Mouse (Mus musculus) right cerebral cortex, adult 2 months (tissue): ENCODE data around the gene Cyp2a22.
"Not testable (repeated sequence)": the region's sequence is repeated elsewhere in the genome, so short reads cannot be mapped to it uniquely, and the experiment has no call there.

Source experiments
- DNase-seq, 2 experiments: peaks; one replicate each; pipeline ENCODE4 v3.0.0; 2021 to 2022; ENCODE audit warnings: low spot score in 2 of 2

The Cyp2a22 gene

DNA sequence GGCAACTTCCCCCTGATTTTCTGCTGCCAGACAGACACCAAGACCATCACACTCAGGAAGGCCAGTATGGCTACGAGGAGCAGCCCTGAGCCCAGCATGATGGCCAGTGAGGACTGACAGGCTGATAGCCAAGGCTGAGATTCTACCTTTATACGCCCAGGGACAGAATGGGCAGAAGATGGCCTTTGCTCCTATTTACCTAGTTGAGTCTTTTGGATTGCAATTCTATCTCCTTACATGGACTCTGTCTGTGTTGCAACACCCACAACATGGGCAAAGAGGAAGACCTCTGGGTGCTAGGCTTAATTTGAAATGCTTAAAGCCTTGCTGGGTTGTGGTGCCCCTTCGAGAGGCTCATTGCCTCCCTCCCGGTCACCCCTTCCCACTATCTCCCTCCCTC is at the start of gene Cyp2a22:
Gene Cyp2a22, minus strand, starts transcription at position 123 of the 400 bp plus-strand sequence.
- DNase-seq, result no peak

DNA sequence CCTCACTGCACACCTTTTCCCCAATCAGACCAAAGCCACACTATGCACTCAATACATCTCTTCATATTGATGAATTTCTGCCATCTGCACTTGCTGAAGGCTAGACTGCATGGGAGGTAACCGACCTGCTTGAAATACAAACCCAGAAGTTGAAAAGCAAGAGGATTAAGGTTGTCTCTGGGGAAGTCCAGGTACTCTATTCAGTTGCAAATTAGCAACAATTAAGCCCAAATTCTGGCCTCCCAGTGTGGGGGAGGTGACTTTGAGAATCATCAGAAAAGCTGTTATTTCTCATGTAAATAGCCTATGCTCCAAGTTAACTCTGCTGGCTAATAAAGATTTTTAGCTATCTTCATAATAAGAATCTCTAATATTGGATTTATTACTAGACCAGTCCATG is 44.0 kb upstream of the Cyp2a22 start:
- DNase-seq, result not testable (repeated sequence)

DNA sequence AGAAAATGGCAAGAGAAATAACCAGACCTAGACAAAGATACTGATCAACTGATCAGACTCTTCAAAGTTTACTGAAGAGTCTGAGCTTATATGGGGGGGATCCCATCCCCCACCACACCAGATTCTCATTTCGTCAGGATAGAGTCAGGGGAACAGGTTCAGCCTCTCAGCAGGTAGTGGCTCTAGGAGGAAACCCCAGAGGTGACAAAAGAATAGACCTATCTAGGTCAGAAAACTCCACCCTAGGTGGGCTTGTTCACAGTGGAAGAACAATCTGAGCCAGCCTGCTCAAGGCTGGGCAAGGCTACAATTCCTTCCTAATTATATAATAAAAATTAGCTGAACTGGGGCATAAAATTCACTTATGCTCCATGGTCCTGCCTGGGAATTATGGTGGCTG is 43.4 kb upstream of the Cyp2a22 start:
- DNase-seq, result no peak

DNA sequence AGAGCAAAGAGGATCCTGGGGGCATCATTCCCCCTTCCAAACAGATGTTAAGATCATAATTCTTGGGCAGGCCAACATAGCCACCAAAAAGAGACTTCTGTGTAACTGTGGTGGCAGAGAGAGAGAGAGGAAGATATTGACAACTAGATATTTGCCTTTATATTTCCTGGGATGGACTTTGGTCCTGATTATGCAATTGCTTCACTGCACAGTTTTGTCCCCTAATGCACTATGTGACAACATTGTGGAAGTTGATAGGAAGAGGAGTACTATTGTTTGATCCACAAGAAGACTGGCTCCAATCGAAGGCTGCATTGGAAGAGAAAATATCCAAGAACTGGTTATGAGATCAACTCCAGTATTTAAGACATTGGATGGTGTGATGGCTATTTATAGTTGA is 42.8 kb upstream of the Cyp2a22 start:
- not testable (repeated sequence) for DNase-seq

DNA sequence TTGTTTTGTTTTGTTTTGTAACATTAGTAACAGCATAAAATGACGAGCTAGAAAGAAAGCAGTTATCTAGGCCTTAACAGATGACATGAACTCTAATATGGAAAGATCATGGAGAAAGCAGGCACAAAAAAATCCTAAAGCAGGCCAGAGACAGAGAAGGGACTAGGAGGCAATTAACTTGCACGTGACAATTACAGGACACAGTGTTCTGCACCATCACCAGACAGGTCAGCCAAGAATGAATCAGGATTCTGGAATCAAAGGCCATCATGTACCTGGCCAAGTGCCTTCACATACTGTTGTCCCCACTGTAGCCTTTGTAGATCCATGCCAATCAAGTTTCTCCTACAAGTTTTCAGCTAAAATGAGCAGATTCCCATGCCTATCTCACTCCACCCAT is 42.3 kb upstream of the Cyp2a22 start:
- DNase-seq, result not testable (repeated sequence)

DNA sequence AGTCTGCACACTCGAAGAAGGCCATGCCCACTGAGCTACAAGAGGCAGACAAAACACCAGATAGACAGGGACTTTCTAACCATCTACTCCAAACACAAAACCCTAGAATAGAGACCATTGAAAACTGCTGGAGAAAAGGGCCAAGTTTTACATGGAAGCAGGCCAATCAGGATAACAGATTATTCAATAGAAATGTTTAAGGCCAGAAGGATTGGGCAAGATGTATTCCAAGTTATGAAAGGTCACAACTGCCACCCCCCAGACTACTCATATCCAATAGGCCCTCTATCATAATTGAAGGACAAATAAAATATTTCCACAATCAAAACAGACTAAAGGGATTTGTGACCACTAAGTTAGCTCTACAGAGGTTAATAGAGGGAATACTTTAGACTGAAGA is 23.2 kb upstream of the Cyp2a22 start:
- not testable (repeated sequence) for DNase-seq

DNA sequence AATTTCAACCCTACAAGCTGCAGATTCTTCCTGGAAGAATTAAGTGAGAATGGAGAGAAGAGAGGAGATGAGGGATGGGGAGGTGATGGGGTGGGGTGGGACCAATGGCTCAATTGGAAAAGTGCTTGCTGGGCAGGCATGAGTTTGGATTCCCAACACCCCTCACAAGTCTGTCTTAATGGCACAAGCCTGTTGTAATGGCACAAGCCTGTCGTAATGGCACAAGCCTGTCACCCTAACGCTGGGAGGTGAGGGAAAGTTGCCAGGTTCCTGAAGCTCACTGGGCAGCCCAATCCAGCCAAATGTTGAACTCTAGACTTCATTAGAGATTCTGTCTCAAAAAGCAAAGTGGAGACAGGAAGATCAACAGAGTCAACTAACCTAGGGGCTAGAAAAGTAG is 14.1 kb upstream of the Cyp2a22 start:
- not testable (repeated sequence) for DNase-seq

DNA sequence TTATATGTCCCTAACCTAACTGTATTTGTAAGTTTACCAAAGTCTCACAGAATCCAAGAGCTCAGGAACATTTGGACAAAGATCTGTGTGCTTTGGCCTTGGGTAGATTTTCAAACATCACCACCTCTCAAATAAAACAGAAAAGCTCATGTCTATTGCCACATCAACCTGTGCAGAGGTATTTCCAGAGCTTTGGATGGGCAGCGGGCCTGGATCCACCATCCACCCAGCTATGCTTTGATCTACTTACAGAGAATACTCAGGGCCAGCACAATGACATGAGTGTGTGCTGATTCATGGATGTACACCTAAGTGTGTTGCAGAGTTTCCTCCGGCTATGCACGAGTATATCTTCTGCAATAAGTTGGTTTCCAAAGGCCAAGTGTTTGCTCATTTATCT is 13.5 kb upstream of the Cyp2a22 start:
- DNase-seq, result not testable (repeated sequence)

DNA sequence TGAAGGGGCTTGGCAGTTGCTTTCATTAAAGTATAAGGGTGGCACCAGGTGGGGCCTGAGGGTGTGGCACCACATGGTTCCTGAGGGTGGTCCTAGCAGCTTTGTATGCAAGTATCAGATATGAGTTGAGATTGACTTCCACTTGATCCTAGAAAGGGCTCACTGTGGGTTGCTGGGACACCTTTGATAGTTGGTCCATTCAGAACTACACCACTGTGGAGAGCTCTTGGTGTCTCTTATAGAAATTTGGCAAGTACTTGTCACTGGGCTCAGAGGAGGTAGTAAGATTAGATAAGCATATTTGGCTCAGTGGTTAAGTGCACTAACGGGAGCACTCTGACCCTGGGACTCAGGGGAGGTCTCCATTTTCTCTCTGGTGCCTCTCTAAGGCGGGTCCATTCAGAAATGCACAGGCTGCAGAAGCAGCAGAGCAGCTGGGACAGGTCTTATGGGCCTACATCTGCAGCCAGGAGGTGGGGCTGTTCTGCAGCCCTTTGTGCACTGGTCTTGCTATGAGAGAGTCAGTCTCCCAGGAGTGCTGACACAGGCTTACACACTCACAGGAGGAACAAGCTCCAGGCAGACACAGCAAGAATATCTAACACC is 2.2 kb upstream of the Cyp2a22 start:
- DNase-seq, result not testable (repeated sequence)

DNA sequence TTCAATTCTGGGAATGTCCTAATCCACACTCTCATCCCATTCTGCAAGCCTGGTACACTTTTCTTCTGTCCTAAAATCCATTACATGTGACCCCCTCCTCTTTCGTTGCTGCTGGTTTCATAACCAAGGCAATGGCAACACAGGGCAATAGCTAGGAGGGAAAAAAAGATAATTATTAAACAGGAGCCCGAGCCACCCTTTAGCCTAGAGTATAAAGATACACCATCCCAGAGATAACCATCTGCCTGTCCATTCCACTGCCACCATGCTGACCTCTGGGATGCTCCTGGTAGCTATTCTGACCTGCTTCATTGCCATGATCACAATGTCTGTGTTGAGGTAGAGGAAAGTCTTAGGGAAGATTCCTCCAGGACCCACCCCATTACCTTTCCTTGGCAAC is 22.1 kb downstream of the Cyp2a22 start:
- DNase-seq, result not testable (repeated sequence)
